Mouse (Mus musculus) cerebellum, adult 11 months (tissue): ENCODE data around the gene Gm33543.

Source experiments
- DNase-seq: peaks from one replicate; pipeline ENCODE4 v3.0.0; 2022

Gene Gm33543

GRCm38 (mm10) chr10:95777071-95777470 is 65.7 kb downstream of the Gm33543 start:
- DNase-seq = no peak

GRCm38 (mm10) chr10:95774856-95775255 is 67.9 kb downstream of the Gm33543 start:
- DNase-seq = no peak

GRCm38 (mm10) chr10:95774001-95774628 is 68.6 kb downstream of the Gm33543 start:
- DNase-seq = no peak
